Mouse (Mus musculus) G1E (cell line): Measurements from ENCODE around the gene Hmg20b. TPM values are rescaled to one million over a fixed set of nuclear protein-coding genes. Genes with fewer than 3 reads are reported as not detected.

ENCODE experiments used
- ATAC-seq: 2 replicates; pipeline ENCODE4 v1.8.0; 2016; ENCODE audit warnings: mild to moderate bottlenecking; ENCODE audit not compliant: insufficient number of reproducible peaks, poor library complexity, low FRiP score, severe bottlenecking; ENCODE audit errors: extremely low read depth
- DNase-seq: peaks from one replicate; pipeline ENCODE4 v3.0.0; 2012; ENCODE audit warnings: low spot score
- H3K27me3 ChIP-seq: 2 replicates; pipeline ENCODE4 v1.6.1; 2012; ENCODE audit warnings: mild to moderate bottlenecking, low read length, inconsistent platforms; ENCODE audit not compliant: insufficient read depth
- H3K36me3 ChIP-seq: replicated peaks from 2 replicates; pipeline ENCODE3; 2012; ENCODE audit warnings: mild to moderate bottlenecking, inconsistent platforms
- H3K4me1 ChIP-seq: 2 replicates; pipeline ENCODE4 v1.6.1; 2012; ENCODE audit warnings: low read depth, low read length, inconsistent platforms, mixed read lengths; ENCODE audit not compliant: insufficient read depth
- H3K4me3 ChIP-seq: 2 replicates; pipeline ENCODE4 v1.5.1; 2012; ENCODE audit warnings: low read depth, mild to moderate bottlenecking, inconsistent platforms, low read length, moderate library complexity, mixed read lengths
- H3K9me3 ChIP-seq: replicated peaks from 2 replicates; pipeline ENCODE4 v1.6.1; 2012; ENCODE audit warnings: inconsistent platforms
- CTCF ChIP-seq: IDR thresholded peaks from 2 replicates; pipeline ENCODE4 v1.5.1; 2012; ENCODE audit warnings: low read depth, low read length, inconsistent platforms, mixed read lengths
- GATA1 ChIP-seq: IDR thresholded peaks from 2 replicates; pipeline ENCODE4 v1.6.1; 2012; ENCODE audit warnings: borderline replicate concordance, low read length, inconsistent platforms, mixed read lengths
- GATA2 ChIP-seq: IDR thresholded peaks from 2 replicates; pipeline ENCODE4 v1.6.1; 2012; ENCODE audit warnings: low read depth, low read length, inconsistent platforms, borderline replicate concordance
- POLR2AphosphoS5 ChIP-seq: IDR thresholded peaks from 2 replicates; pipeline ENCODE4 v1.6.1; 2012; ENCODE audit warnings: low read depth, low read length, inconsistent platforms; ENCODE audit not compliant: insufficient replicate concordance
- TAL1 ChIP-seq: conservative IDR thresholded peaks from 2 replicates; pipeline ENCODE4 v1.6.1; 2012; ENCODE audit warnings: low read depth, low read length, inconsistent platforms, mixed read lengths
- polyA plus RNA-seq: library from polyadenylated mRNA; stranded (reverse); fragments of >175 nt; gene quantifications from 2 replicates; pipeline ENCODE4 v1.2.3, GENCODE M21; 2012
- total RNA-seq, 2 experiments: library from RNA; stranded (forward) in 1 of 2; stranded (reverse) in 1 of 2; fragments of 200-1000 nt in 1 of 2; fragments of >200 nt in 1 of 2; fragmentation: Nextera tagmentation in 1 of 2; gene quantifications; 2 replicates each; pipeline ENCODE4 v1.2.3; 2014 to 2017

The Hmg20b gene
- total and polyA plus RNA-seq, 3 experiments: 21.9 to 142 (median 36.7) TPM

DNA sequence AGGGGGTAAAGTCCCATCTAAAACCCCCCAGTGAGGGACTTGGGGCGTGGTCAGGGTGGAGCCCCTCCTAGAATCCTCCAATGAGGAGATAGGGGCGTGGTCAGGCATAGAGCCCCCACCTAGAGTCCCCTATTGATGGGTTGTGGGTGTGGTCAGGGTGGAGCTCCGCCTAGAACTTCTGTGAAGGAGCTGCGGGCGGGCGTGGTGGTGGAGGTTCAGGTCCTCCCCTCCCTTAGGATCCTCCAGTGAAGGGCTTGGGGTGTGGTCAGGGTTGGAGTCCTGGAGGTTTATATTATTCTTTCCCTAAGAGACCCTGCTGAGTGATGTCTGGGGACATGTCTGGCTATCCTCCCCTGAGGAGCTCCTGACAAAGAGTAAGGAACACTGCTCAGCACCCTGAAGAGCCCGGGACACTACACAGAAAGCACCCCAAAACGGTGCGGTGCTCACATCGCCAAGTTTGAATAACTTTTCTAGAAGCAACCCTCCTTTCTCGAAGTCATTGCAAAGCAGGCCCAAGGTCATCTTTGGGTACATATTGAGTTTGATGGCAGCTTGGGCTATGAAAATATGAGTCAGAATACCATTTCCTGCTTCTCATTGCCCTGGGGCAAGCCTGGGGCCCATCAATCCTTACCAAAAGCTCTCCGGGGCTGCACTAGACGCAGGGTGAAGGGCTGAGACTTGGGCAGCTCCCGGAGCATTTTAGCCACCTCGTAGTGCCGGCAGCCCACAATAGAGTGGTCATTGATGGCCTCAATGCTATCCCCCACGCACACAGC, 9.5 kb downstream of the Hmg20b start:
- H3K27me3 ChIP-seq: peaks cover 42% of the 10 kb centered on the region
- no peak for DNase-seq
- TF ChIP-seq TAL1: no peak
- TF ChIP-seq POLR2AphosphoS5: no peak
- TF ChIP-seq GATA1: no peak
- TF ChIP-seq CTCF: no peak
- no peak for TF ChIP-seq GATA2
- peaks cover 33% of the 10 kb centered on the region for H3K4me1 ChIP-seq
- ATAC-seq: no peak
- H3K36me3 ChIP-seq: peaks cover 7% of the 10 kb centered on the region
- H3K4me3 ChIP-seq: no peak overlapping the region
- peaks cover 11% of the 10 kb centered on the region; the same call in 1 of the 2 replicates for H3K9me3 ChIP-seq

DNA sequence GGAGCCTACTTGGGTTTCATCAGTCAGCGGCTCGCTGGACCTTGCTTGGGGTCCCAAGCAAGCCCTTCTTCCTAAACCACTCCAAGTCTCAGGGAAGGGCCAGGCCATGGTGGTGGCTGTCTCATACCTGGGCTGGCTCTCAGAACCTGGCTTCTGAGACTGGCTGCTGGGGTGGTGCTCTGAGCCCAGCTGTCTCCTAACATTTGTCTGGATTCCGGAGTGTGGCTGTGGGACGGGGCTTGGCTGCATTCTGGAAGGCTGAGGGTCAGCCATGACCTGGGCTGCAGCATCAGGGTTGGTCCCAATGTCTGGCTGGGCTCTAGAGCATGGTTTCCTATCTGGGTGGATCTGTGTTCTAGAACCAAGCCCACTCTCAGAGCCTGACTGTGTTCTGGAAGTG, 13.7 kb downstream of the Hmg20b start:
- Histone ChIP-seq H3K4me3 (no peak overlapping the region), H3K27me3 (peaks cover 47% of the 10 kb centered on the region), H3K36me3 (no peaks in the 10 kb centered on the region), H3K4me1 (peaks cover 28% of the 10 kb centered on the region), H3K9me3 (0 out of 2 replicates have a peak, but pooled peaks cover 3% of the 10 kb centered on the region)
- DNase-seq (no peak), ATAC-seq (no peak)
- TF ChIP-seq GATA2 (no peak), CTCF (no peak), POLR2AphosphoS5 (no peak), TAL1 (no peak), GATA1 (no peak)

DNA sequence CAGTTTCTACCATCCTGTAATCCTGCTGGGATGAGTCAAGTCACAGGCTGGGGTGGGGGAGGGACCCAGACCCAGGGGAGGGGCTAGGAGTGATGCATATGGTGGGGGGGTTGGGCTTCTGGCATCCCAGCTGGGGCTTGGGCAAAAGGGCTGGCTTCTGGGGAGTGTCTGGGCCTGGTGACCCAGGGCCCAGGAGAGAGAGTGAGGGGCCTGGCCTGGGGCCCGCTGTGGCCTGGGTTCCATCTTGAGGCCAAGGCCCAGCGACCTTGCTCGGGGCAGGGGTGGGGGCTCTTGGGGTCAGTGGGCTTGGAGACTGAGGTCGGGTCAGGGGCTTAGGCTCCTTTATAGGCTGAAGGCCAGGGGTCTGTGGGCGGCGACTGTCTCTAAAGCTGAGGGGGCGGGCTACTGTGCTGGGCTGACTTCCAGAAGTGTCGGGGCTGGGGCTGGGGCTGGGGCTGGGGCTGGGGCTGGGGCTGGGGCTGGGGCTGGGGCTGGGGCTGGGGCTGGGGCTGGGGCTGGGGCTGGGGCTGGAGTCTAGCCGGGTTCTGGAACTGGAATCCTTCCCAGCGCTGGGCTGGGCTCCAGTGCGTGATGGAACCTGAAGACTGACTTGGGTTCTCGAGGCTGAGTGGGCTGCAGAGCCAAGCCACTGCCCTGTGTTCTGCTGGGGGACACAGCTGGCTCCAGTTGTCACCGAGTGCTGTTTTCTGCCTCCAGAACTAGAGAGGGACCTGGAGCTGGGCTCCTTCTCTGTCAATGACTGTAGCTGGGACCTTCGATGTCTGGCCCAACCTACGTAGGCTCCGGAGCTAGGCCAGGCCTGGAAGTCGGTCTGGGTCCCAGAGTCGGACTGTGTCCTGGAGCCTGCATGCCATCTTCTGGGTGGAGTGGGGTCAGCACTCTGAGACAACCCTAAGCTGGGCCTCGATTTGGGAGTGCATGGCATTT, 14.6 kb downstream of the Hmg20b start:
- Histone ChIP-seq H3K9me3 (0 out of 2 replicates have a peak, but pooled peaks cover 3% of the 10 kb centered on the region), H3K4me3 (no peak overlapping the region), H3K4me1 (peaks cover 20% of the 10 kb centered on the region), H3K27me3 (peaks cover 47% of the 10 kb centered on the region), H3K36me3 (no peaks in the 10 kb centered on the region)
- DNase-seq (no peak), ATAC-seq (no peak)
- TF ChIP-seq POLR2AphosphoS5: no peak
- no peak for TF ChIP-seq GATA1
- TF ChIP-seq GATA2: no peak
- no peak for TF ChIP-seq CTCF
- TF ChIP-seq TAL1: no peak

DNA sequence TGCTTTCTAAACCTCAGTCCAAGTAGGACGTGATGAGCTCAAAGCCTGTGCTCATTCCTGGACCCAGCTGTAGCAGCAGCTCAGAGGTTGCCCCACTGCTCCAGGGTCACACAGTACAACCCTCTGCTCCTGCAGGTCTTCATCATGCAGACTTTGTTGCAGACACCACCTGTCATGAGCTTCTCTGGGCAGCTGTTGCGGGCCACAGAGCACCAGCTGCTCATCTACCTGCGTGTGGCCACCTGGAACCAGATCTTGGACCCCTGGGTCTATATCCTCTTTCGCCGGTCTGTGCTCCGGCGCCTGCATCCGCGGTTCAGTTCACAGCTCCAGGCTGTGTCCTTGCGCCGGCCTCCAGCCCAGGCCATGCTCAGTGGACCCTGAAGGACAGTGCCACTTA, 16.0 kb downstream of the Hmg20b start:
- Histone ChIP-seq H3K9me3 (0 out of 2 replicates have a peak, but pooled peaks cover 3% of the 10 kb centered on the region), H3K36me3 (peaks cover 9% of the 10 kb centered on the region), H3K4me1 (peaks cover 18% of the 10 kb centered on the region), H3K4me3 (no peak overlapping the region), H3K27me3 (peaks cover 52% of the 10 kb centered on the region)
- no peak for ATAC-seq
- DNase-seq: no peak
- no peak for TF ChIP-seq GATA2
- TF ChIP-seq CTCF: no peak

DNA sequence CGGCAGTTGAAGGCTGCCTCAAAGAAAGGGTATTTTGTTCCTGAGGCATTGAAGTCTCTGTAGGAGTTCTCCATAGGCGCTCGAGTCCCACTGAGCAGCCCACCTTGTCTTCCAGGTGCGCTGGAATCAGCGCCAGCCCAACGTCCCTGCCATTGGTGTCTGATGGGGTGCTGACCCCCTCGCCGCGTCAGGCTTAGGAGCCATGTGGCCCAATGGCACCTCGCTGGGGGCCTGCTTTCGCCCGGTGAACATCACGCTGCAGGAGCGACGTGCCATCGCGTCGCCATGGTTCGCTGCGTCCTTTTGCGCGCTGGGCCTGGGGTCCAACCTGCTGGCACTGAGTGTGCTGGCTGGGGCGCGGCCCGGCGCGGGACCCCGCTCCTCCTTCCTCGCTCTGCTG, 18.0 kb downstream of the Hmg20b start:
- H3K36me3 ChIP-seq: peaks cover 28% of the 10 kb centered on the region
- peaks cover 44% of the 10 kb centered on the region for H3K27me3 ChIP-seq
- no peak overlapping the region for H3K4me3 ChIP-seq
- TF ChIP-seq GATA1 (no peak), TAL1 (no peak), POLR2AphosphoS5 (no peak)
- DNase-seq: no peak
- H3K4me1 ChIP-seq: peaks cover 30% of the 10 kb centered on the region
- no peaks in the 10 kb centered on the region for H3K9me3 ChIP-seq
- ATAC-seq: no peak

DNA sequence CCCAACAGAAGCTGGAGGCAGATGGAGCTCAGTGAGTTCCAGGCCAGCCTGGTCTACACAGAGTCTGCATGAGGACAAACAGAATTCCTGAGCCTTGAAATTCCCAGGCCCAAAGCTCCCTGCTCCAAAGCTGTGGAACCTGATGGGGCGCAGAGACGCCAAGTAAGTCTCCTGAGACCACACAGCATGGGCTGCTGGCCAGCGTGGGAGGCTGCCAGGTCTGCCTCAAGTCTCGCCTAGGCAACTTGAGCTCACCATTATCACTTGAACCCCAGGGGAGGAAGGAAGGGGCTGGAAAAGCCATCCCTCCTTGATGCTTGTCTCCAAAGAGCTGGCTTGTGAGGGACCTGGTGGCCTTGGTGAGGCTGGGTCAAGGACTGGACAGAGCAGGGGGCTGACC, 20.3 kb downstream of the Hmg20b start:
- peaks cover 51% of the 10 kb centered on the region for H3K36me3 ChIP-seq
- peaks cover 25% of the 10 kb centered on the region for H3K27me3 ChIP-seq
- no peaks in the 10 kb centered on the region for H3K9me3 ChIP-seq
- H3K4me3 ChIP-seq: no peak overlapping the region
- TF ChIP-seq CTCF (no peak), POLR2AphosphoS5 (no peak), GATA1 (no peak), GATA2 (no peak), TAL1 (no peak)
- ATAC-seq (no peak), DNase-seq (no peak)
- H3K4me1 ChIP-seq: peaks cover 39% of the 10 kb centered on the region
